Mouse (Mus musculus) A20 (cell line): ENCODE data around the gene Gm13040.
"Not testable (repeated sequence)": the region's sequence is repeated elsewhere in the genome, so short reads cannot be mapped to it uniquely, and the experiment has no call there.

ENCODE experiments used
- DNase-seq: peaks from one replicate; pipeline ENCODE4 v3.0.0-alpha.2; 2011; ENCODE audit warnings: low read depth, low spot score

Gm13040 gene

GRCm38 (mm10) chr4:143535654-143536053 is at the start of gene Gm13040:
Gm13040 (plus strand) TSS chr4:143535954.
- DNase-seq = not testable (repeated sequence)

GRCm38 (mm10) chr4:143511043-143511442 is 24.7 kb upstream of the Gm13040 start, which contains the start of gene Gm13043:
Gm13043 (plus strand) TSS chr4:143511343.
- DNase-seq = no peak

- not testable (repeated sequence) for DNase-seq
These were observed 15.6 kb downstream of the Gm13040 start, which contains the start of the genes BC080695 and Gm13057 for GRCm38 (mm10) chr4:143551400-143551799. BC080695 (plus strand) TSS chr4:143551700. Gm13057 (plus strand) TSS chr4:143551709.
